Mouse (Mus musculus): ENCODE data around the gene Serpinc1. TPM values are rescaled to one million over a fixed set of nuclear protein-coding genes. Genes with fewer than 3 reads are reported as not detected.
"Not testable (repeated sequence)": the region's sequence is repeated elsewhere in the genome, so short reads cannot be mapped to it uniquely, and the experiment has no call there.

Serpinc1 gene
- total RNA-seq (2021) = under 1 TPM; 0.15 to 0.18 TPM
- long read RNA-seq, experiment 1, partial matches to known transcripts = 0 of 1 reads
- long read RNA-seq, experiment 1, other reads (novel, unspliced or antisense) = 1 of 1 reads
- long read RNA-seq, experiment 2, partial matches to known transcripts = 0 of 2 reads
- long read RNA-seq, experiment 2, other reads (novel, unspliced or antisense) = 2 of 2 reads

GRCm38 (mm10) chr1:160978071-160978735 lies at the start of gene Serpinc1:
TSS of gene Serpinc1 (plus strand) at chr1:160978585.
- intact Hi-C loops (cut with DNase I) = no loop called here
- DNase-seq = no peak

GRCm38 (mm10) chr1:160931320-160931719 lies 47.1 kb upstream of the Serpinc1 start:
- intact Hi-C loops (cut with DNase I) = no loop called here
- no peak for DNase-seq

- no peak for DNase-seq
- intact Hi-C loops (cut with DNase I) = no loop called here
Observed at GRCm38 (mm10) chr1:160933896-160934482, 44.4 kb upstream of the Serpinc1 start.

GRCm38 (mm10) chr1:160935551-160935950 lies 42.8 kb upstream of the Serpinc1 start:
- intact Hi-C loops (cut with DNase I) = loop anchor here (5.0 kb wide), 2 partner anchors 78 to 183 kb away; no protein-coding TSS in a partner anchor
- DNase-seq = no peak

- intact Hi-C loops (cut with DNase I) = no loop called here
- DNase-seq = no peak
Observed at GRCm38 (mm10) chr1:160963199-160963598, 15.2 kb upstream of the Serpinc1 start.

GRCm38 (mm10) chr1:160967268-160967667 lies 11.1 kb upstream of the Serpinc1 start:
- DNase-seq = no peak
- intact Hi-C loops (cut with DNase I) = no loop called here

GRCm38 (mm10) chr1:160968643-160969042 lies 9.7 kb upstream of the Serpinc1 start:
- intact Hi-C loops (cut with DNase I) = no loop called here

GRCm38 (mm10) chr1:160980021-160980420 lies 1.6 kb downstream of the Serpinc1 start:
- DNase-seq = no peak
- intact Hi-C loops (cut with DNase I) = no loop called here

More at GRCm38 (mm10) chr1:160968643-160969042, 9.7 kb upstream of the Serpinc1 start:
- no peak for DNase-seq

- intact Hi-C loops (cut with DNase I) = no loop called here
- no peak for DNase-seq
Observed at GRCm38 (mm10) chr1:160980537-160981234, 2.3 kb downstream of the Serpinc1 start.

- intact Hi-C loops (cut with DNase I) = no loop called here
- DNase-seq = no peak
Observed at GRCm38 (mm10) chr1:160981337-160981736, 3.0 kb downstream of the Serpinc1 start.

GRCm38 (mm10) chr1:160982887-160983286 lies 4.5 kb downstream of the Serpinc1 start:
- no peak for DNase-seq
- intact Hi-C loops (cut with DNase I) = no loop called here

- intact Hi-C loops (cut with DNase I); DNase-seq: not testable (repeated sequence)
Observed at GRCm38 (mm10) chr1:160984731-160985130, 6.3 kb downstream of the Serpinc1 start.

- intact Hi-C loops (cut with DNase I) = no loop called here
Observed at GRCm38 (mm10) chr1:160985477-160985876, 7.1 kb downstream of the Serpinc1 start.

GRCm38 (mm10) chr1:160986881-160987635 lies 8.7 kb downstream of the Serpinc1 start:
- intact Hi-C loops (cut with DNase I) = no loop called here

More at GRCm38 (mm10) chr1:160985477-160985876, 7.1 kb downstream of the Serpinc1 start:
- DNase-seq = no peak

GRCm38 (mm10) chr1:160989395-160989794 lies 11.0 kb downstream of the Serpinc1 start:
- intact Hi-C loops (cut with DNase I) = no loop called here
- no peak for DNase-seq

More at GRCm38 (mm10) chr1:160986881-160987635, 8.7 kb downstream of the Serpinc1 start:
- no peak for DNase-seq

- no peak for DNase-seq
- intact Hi-C loops (cut with DNase I) = no loop called here
Observed at GRCm38 (mm10) chr1:160993851-160994250, 15.5 kb downstream of the Serpinc1 start.

- intact Hi-C loops (cut with DNase I) = no loop called here
- no peak for DNase-seq
Observed at GRCm38 (mm10) chr1:161004942-161005341, 26.6 kb downstream of the Serpinc1 start.

GRCm38 (mm10) chr1:161005526-161005925 lies 27.1 kb downstream of the Serpinc1 start:
- DNase-seq = no peak

GRCm38 (mm10) chr1:161006471-161006870 lies 28.1 kb downstream of the Serpinc1 start:
- intact Hi-C loops (cut with DNase I) = no loop called here
- no peak for DNase-seq

More at GRCm38 (mm10) chr1:161005526-161005925, 27.1 kb downstream of the Serpinc1 start:
- intact Hi-C loops (cut with DNase I) = no loop called here

GRCm38 (mm10) chr1:161008038-161008437 lies 29.7 kb downstream of the Serpinc1 start:
- intact Hi-C loops (cut with DNase I) = no loop called here
- no peak for DNase-seq
